Mouse (Mus musculus): Measurements from ENCODE around the gene Katnal1.

GRCm38 (mm10) chr5:148936516-148936951 lies 7.4 kb upstream of the Katnal1 start:
- TF ChIP-seq CTCF (IDR thresholded peaks at IDR 0.05; ENCODE audit: low read depth), result no peak
- TF ChIP-seq EP300 (IDR thresholded peaks at IDR 0.05; ENCODE audit: low read depth), result no peak

Measured in heart, postnatal 0 days (tissue).